Mouse (Mus musculus) heart, postnatal 4 days (tissue): ENCODE results near the gene Nr1h4. TPM values are rescaled to one million over a fixed set of nuclear protein-coding genes. Genes with fewer than 3 reads are reported as not detected.
"Not testable (repeated sequence)": the region's sequence is repeated elsewhere in the genome, so short reads cannot be mapped to it uniquely, and the experiment has no call there.

ENCODE experiments used
- DNase-seq: peaks from one replicate; pipeline ENCODE4 v3.0.0; 2021
- total RNA-seq, 2 experiments: library from RNA; stranded (reverse); gene quantifications; 2 replicates each; pipeline ENCODE4 v1.2.3; 2021

The Nr1h4 gene
- total RNA-seq = 1 to 10 TPM; 1.0 to 1.5 TPM

- peak; percentile 72 for DNase-seq
Measured at GRCm38 (mm10) chr10:89532929-89533727, at the start of gene Nr1h4. TSS of gene Nr1h4 (minus strand) at chr10:89533585.

GRCm38 (mm10) chr10:89578801-89579200 is 45.4 kb upstream of the Nr1h4 start:
- no peak for DNase-seq

GRCm38 (mm10) chr10:89577666-89578065 is 44.3 kb upstream of the Nr1h4 start:
- no peak for DNase-seq

- DNase-seq = no peak
Measured at GRCm38 (mm10) chr10:89573421-89573820, 40.0 kb upstream of the Nr1h4 start.

GRCm38 (mm10) chr10:89572946-89573345 is 39.6 kb upstream of the Nr1h4 start:
- DNase-seq = no peak

DNA sequence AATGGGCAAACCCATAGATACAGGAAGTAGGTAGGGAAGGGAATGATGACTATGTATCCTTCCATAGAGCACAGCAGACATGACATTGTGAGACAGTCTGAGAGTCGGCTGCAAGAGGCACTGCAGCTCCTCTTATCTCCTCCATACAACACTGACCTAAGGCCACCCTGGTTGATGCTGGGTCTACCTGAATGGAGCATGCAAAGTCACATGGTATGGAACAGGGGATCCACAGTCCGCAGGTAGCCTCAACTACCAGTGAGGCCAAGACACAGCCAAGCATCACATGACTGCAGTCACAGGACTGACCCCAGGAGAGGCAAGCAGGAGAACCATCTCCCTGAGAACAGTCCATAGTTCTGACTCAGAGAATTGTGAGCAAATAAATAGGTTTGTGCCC is 34.0 kb upstream of the Nr1h4 start:
- DNase-seq = no peak

- no peak for DNase-seq
Measured at GRCm38 (mm10) chr10:89565301-89566022, 32.1 kb upstream of the Nr1h4 start.

DNA sequence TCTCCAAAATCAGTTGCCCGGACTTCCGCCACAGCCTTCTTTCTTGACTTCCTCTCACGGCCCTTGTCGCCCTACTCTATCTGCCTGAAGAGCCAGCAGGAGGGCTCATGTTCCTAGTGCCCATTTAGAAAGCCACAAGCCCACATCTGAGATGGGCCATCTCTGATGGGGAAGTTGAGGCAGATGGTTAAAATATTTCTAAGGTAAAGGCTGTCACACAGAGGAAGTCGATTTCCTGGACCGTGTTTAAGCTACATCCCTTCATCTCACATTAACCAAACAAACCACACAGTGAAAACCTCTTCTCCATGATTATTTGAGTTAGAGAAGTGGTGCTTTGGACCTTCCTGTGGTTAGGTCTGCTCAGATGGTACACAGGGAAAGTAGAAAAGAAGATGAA is 28.7 kb upstream of the Nr1h4 start:
- no peak for DNase-seq

GRCm38 (mm10) chr10:89559351-89559750 is 26.0 kb upstream of the Nr1h4 start:
- no peak for DNase-seq

- not testable (repeated sequence) for DNase-seq
Measured at GRCm38 (mm10) chr10:89554885-89555284, 21.5 kb upstream of the Nr1h4 start.

- not testable (repeated sequence) for DNase-seq
Measured at GRCm38 (mm10) chr10:89553855-89554254, 20.5 kb upstream of the Nr1h4 start.

- no peak for DNase-seq
Measured at GRCm38 (mm10) chr10:89553015-89553414, 19.6 kb upstream of the Nr1h4 start.

DNA sequence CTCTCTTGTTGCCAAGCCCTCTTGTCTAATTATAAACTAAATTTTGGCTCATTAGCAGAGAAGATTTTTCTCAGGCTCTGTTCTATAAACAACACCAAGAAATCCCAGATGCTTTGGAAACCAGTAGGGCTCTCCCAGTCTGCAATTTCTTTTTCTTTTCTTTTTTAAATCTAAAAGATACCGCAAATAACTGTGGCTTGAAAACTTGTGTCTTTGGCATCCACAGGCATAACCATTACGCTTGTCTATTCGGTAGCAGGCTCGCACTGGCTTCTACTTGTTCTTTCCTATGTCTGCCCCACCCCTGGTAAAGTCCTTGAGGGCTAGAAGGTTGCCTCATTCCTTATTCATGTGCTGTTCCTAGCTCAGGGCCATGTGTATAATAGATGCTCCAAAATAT is 18.3 kb upstream of the Nr1h4 start:
- no peak for DNase-seq

DNA sequence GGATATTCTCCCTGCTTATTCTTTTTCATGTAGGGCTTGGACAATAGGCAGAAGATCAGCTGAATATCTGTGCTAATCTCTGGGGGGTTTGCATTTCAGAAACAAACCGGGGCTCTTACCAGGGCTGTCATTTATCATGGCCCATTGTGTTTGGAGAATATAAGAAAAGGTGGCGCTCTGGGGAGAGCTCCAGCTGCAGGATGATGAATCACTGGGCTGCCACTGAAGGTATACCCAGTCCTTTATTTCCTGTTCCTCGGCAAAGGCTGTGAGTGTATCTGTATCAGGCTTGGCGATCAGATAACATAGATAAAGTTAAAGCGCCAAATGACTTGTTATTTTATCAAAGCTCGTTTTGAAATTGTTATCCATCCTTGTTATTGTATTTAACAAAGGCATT is 14.6 kb upstream of the Nr1h4 start:
- no peak for DNase-seq

DNA sequence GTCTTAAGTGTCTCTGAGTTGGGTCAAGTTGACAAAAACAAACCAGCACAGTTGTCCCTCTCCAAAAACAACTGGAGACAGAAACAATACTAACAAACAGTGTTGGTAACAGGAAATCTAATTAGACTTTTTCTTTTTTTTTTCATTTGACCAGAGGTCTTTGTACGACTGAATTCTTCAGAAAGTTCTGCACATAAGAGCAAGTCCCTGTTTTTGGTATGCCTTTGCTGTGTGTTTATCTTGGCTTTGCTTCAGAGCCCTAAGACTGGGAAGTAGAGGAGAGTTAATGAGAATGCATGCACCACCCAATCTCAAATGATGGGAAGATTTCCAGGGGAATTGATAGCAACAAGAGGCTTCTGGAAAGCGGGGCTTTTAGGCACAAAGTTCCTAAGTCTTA is 13.6 kb upstream of the Nr1h4 start:
- DNase-seq = no peak

- DNase-seq = peak; percentile 24
Measured at GRCm38 (mm10) chr10:89543867-89544266, 10.5 kb upstream of the Nr1h4 start.

DNA sequence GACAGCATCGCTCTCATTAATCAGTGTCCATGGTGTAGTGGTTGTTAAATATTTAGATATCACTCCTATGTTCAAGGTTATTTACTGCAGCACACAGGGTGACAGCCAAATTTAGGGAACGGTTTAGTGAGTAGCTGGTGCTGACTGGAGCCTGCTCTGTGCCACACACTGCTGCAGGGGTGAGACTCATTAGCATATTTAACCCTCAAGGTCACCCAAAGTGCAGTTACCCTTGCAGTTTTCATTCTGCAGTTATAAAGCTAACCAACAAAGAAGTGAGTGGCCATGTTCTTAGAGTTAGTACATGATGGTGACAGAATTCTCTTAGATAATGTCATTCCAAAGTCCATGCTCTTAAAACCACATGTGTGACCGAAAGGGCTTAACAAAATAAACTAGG is 8.9 kb upstream of the Nr1h4 start:
- no peak for DNase-seq

DNA sequence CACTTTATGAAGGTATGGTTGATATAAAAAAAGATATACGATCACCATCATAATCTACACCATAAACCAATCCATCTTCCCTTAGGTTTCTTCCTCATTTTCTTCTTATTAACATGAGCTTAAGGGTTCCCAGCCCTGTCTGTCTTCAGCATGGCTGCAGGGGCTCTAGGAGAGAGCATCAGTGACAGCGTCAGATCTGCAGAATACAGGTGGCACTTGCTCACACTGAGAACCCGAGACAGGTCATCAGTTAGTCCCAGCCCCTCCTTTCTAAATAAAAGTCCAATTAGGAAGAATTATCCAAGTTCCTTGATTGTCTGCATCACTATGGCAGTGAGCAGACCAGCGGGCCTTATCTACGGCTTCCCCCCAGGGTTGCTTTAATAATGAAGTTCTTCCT is 934 bp downstream of the Nr1h4 start:
- DNase-seq = no peak

- no peak for DNase-seq
Measured at GRCm38 (mm10) chr10:89531976-89532375, 1.4 kb downstream of the Nr1h4 start.

- peak; percentile 72 for DNase-seq
Measured at GRCm38 (mm10) chr10:89531194-89531634, 2.2 kb downstream of the Nr1h4 start.

- DNase-seq = peak; percentile 51
Measured at GRCm38 (mm10) chr10:89527054-89527453, 6.3 kb downstream of the Nr1h4 start.

GRCm38 (mm10) chr10:89525823-89526222 is 7.6 kb downstream of the Nr1h4 start:
- no peak for DNase-seq

- DNase-seq = no peak
Measured at GRCm38 (mm10) chr10:89522481-89522880, 10.9 kb downstream of the Nr1h4 start.
